Mouse (Mus musculus) hindbrain, embryonic 15.5 days (tissue): ENCODE data around the gene Wnk1. TPM values are rescaled to one million over a fixed set of nuclear protein-coding genes. Genes with fewer than 3 reads are reported as not detected.
A peak's percentile ranks its signal among the peaks of the same experiment; 100 is the strongest.

ENCODE experiments used
- ATAC-seq: fragments of 200-750 bp; cut with Nextera tagmentation; 2 replicates; pipeline ENCODE4 v1.8.0; 2017; ENCODE audit warnings: low read depth, moderate number of reproducible peaks, moderate TSS enrichment; ENCODE audit not compliant: low FRiP score
- H3K27ac ChIP-seq: fragments of 300-500 bp; sonication (generic); replicated peaks from 2 replicates; pipeline ENCODE4 v1.5.1; 2015; ENCODE audit warnings: mild to moderate bottlenecking, inconsistent platforms
- H3K27me3 ChIP-seq: fragments of 300-500 bp; sonication (generic); 2 replicates; pipeline ENCODE4 v1.6.1; 2015; ENCODE audit warnings: control low read depth, inconsistent platforms
- H3K36me3 ChIP-seq: fragments of 300-500 bp; sonication (generic); 2 replicates; pipeline ENCODE4 v1.6.1; 2015; ENCODE audit warnings: control low read depth, inconsistent platforms
- H3K4me1 ChIP-seq: fragments of 300-500 bp; sonication (generic); replicated peaks from 2 replicates; pipeline ENCODE4 v1.6.1; 2015; ENCODE audit warnings: control low read depth, inconsistent platforms
- H3K4me2 ChIP-seq: fragments of 300-500 bp; sonication (generic); 2 replicates; pipeline ENCODE4 v1.6.1; 2015; ENCODE audit warnings: moderate library complexity, mild to moderate bottlenecking, inconsistent platforms
- H3K4me3 ChIP-seq: fragments of 300-500 bp; sonication (generic); 2 replicates; pipeline ENCODE4 v1.5.1; 2015; ENCODE audit warnings: mild to moderate bottlenecking, inconsistent platforms
- H3K9ac ChIP-seq: fragments of 300-500 bp; sonication (generic); 2 replicates; pipeline ENCODE4 v1.6.1; 2015; ENCODE audit warnings: inconsistent platforms
- H3K9me3 ChIP-seq: fragments of 300-500 bp; sonication (generic); 2 replicates; pipeline ENCODE4 v1.6.1; 2016; ENCODE audit warnings: control low read depth, inconsistent platforms
- WGBS: fragments of 180-500 bp; shearing (Covaris S2); methylation state at CpG from one replicate; pipeline ENCODE4 v1.1.7; 2015; 5-methylcytosine and 5-hydroxymethylcytosine counted together
- polyA plus RNA-seq: library from polyadenylated mRNA; unstranded; fragments of >200 nt; fragmentation: Nextera tagmentation; extraction: Ambion mirVana; gene quantifications from 2 replicates; pipeline ENCODE4 v1.2.1, GENCODE M21; 2015

The Wnk1 gene
- polyA plus RNA-seq, 1 experiment from 2014 or later, result 46.6 TPM

DNA sequence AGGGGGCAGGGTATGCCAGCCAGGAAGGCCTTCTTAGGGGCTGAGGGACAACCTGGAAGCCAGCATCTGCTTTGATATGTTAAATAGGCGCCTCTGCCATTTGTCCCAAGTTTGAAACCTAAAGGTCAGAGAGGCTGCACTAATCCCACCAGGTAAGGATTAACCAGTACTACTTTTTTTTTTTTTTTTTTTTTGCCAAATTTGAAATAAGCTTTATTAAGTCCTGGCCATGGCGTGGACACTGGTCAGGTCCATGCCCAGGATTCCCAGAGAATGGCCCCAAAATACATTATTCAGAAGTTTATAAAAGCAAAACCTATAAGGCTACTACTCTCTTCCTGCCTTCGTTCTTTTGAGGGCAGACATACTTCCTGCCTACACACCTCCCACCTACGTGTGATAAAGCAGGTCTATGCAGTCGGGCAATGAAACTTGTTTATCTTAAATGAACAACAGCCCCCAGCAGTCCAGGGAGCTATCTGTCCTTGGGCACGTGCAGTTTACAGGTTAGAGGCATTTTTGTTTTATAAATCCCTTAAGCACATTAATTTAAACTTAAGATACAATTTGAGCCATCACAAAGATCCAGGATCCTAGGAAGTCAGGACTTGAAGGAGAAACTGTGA lies 27.2 kb upstream of the Wnk1 start:
- Histone ChIP-seq H3K4me1 (no peaks in the 10 kb centered on the region), H3K4me3 (no peak overlapping the region), H3K9ac (no peak overlapping the region), H3K4me2 (no peak overlapping the region), H3K27me3 (no peaks in the 10 kb centered on the region), H3K9me3 (no peaks in the 10 kb centered on the region), H3K27ac (no peak overlapping the region), H3K36me3 (no peaks in the 10 kb centered on the region)
- no peak for ATAC-seq
- WGBS, result 71% methylated on average over 6 of the region's 6 CpGs

DNA sequence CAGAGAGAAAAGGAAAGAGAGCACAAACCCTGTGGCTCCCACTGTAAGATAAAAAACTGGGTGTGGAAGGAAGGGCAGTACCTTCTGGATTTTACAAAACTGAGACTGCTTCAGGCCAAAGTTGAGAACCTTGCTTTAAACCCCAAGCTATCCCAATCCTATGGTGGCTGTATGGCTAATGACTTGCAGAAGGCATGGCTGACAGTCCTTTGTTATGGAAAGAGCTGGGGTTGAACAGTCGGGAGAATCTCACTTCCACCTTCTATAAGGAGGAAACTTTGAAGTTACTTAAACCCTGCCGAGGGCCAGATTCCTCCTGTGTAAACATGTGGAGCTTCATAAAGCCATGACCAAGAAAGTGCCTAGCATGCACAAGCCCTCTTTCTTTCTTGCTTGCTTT lies 26.2 kb upstream of the Wnk1 start:
- WGBS, result 26% methylated on average over 2 of the region's 2 CpGs

DNA sequence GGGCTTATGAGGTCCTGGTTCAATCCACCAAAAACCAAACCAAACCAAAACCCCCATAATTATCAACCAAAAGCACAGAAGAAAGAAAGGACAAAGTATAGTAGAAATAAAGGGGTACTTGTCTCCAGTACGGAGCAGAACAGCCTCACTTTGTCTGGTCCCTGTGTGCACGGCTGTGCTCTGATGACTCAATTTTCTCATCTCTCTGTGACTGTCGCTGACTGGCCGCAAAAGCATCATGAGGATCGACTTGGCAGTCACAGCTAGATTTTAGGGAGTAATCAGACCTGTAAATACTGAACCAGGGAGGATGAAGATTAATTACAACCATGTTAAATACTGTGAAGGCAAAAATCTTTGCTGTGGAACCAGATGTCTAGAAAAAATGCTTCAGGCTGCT lies 24.5 kb upstream of the Wnk1 start:
- Histone ChIP-seq H3K27ac (no peak overlapping the region), H3K4me3 (no peak overlapping the region), H3K27me3 (no peaks in the 10 kb centered on the region), H3K36me3 (no peaks in the 10 kb centered on the region), H3K4me2 (no peak overlapping the region), H3K9me3 (no peaks in the 10 kb centered on the region), H3K9ac (no peak overlapping the region), H3K4me1 (no peaks in the 10 kb centered on the region)
- 78% methylated on average over 5 of the region's 5 CpGs for WGBS
- ATAC-seq, result no peak

More for the DNA sequence above, 26.2 kb upstream of the Wnk1 start:
- no peak for ATAC-seq
- H3K4me3 ChIP-seq, result no peak overlapping the region
- H3K4me2 ChIP-seq, result no peak overlapping the region
- no peaks in the 10 kb centered on the region for H3K4me1 ChIP-seq
- H3K36me3 ChIP-seq, result no peaks in the 10 kb centered on the region
- no peaks in the 10 kb centered on the region for H3K9me3 ChIP-seq
- no peak overlapping the region for H3K27ac ChIP-seq
- no peak overlapping the region for H3K9ac ChIP-seq
- no peaks in the 10 kb centered on the region for H3K27me3 ChIP-seq

DNA sequence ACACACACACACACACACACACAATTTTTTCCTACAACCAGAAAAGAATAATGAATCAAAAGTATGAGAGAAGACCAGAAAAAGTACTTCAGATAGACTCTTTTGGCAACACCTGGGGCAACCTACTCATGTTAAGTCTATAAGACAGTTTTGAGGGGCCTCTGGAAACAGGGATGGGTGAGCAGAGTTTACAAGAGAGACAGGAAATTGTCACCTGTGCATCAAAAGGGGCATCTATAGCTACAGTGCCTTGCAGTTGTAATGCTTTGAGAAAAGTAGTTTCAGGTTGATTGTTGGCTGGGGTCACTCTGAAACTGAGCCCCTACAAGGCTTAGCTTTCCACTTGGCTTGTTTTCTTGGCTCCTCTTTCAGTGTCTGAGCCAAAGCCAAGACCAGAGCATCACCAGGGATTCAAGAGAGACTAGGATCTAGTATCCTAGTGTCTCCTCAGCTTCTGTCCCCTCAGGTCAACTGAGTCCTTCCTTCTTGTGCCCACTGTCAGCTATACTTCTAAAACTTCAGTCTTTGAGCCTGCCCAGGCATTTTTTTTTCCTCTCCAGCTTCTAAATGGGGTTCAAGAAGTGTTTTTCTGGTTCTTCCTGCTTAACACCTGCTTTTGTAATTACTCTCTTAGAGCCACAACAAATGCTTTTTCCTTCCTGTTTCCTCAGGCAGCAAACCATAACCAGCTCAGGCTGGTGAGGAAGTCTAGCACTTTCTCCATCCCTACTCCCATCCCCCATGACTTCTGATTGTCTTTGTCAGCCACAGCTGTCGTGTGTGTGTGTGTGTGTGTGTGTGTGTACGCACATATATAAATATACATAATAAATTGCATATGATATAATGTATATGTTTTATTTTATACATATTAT lies 17.4 kb upstream of the Wnk1 start:
- Histone ChIP-seq H3K27ac (no peak overlapping the region), H3K4me2 (no peak overlapping the region), H3K4me3 (no peak overlapping the region), H3K36me3 (no peaks in the 10 kb centered on the region), H3K9me3 (no peaks in the 10 kb centered on the region), H3K27me3 (no peaks in the 10 kb centered on the region), H3K9ac (no peak overlapping the region), H3K4me1 (no peaks in the 10 kb centered on the region)
- ATAC-seq, result no peak
- WGBS, result 80% methylated on average over 2 of the region's 2 CpGs

DNA sequence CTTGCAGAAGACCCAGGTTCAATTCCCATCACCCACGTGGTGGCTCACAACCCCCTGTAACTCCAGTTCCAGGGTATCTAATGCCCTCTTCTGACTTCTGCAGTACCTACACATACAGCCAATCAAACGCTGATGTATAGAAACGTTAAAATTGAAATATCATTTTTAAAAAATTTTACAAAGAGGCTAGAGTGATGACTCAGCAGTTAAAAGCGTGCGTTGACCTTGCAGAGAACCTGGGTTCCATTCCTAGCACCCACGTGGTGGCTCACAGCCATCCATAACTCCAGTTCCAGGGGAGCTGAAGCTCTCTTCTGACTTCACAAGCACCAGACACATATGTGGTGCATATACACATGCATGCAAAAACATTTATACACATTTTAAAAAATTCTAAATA lies 15.9 kb upstream of the Wnk1 start:
- Histone ChIP-seq H3K9ac (no peak overlapping the region), H3K4me2 (no peak overlapping the region), H3K27me3 (no peaks in the 10 kb centered on the region), H3K27ac (no peak overlapping the region), H3K4me1 (no peaks in the 10 kb centered on the region), H3K36me3 (no peaks in the 10 kb centered on the region), H3K4me3 (no peak overlapping the region), H3K9me3 (no peaks in the 10 kb centered on the region)
- 87% methylated on average over 6 of the region's 6 CpGs for WGBS
- ATAC-seq, result no peak

DNA sequence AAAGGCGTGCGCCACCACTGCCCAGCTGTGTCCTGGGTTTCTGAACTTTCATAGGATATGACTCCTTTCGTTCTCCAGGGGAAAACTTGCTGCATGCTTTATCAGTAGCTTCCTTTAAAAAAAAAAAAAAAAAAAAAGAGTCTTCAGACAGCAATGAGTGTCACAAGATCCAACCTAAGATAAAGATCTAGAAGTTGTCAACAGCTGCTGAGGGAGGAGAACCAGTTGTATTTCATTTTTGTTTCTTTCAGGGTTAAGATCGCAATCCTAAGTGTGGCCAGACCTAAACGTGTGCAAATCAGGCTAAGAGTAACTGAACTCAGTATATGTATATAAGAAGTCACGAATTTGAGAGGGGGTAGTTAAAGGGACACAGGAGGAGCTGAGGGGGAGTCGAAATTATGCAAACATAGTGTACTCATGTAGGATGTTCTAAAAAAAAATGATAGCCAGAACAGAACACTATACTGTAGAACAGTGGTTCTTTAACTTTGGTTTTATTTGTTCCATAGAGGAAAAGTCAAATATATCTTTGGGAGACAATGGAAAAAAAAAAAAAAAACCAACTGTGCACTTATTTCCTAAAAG lies 9.3 kb upstream of the Wnk1 start:
- Histone ChIP-seq H3K4me3 (no peak overlapping the region), H3K9ac (no peak overlapping the region), H3K27me3 (no peaks in the 10 kb centered on the region), H3K36me3 (no peaks in the 10 kb centered on the region), H3K4me2 (no peak overlapping the region), H3K27ac (no peak overlapping the region), H3K4me1 (no peaks in the 10 kb centered on the region), H3K9me3 (no peaks in the 10 kb centered on the region)
- ATAC-seq, result no peak
- WGBS, result 85% methylated on average over 7 of the region's 7 CpGs

DNA sequence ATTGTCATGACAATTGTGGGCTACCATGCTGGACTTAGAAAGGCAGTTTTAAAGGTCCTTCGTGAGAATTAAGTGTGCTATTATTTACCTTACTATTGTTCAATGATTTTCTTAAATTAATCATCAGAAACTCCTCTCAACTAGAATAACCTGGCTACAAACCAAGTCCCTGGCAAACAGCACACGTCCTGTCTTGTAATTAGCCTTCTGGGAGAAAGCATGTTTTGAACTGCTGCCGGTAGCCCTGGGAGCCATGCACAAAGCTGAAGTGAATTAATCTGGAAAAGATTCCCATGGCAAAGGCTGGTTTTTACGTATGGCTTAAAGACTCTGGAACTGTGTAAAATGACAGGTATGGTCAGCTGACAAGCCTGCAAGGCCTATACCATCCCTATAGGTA lies 6.9 kb upstream of the Wnk1 start:
- ATAC-seq, result no peak
- no peaks in the 10 kb centered on the region for H3K27me3 ChIP-seq
- H3K27ac ChIP-seq, result no peak overlapping the region
- H3K4me2 ChIP-seq, result no peak overlapping the region
- WGBS, result 60% methylated on average over 4 of the region's 4 CpGs
- no peaks in the 10 kb centered on the region for H3K9me3 ChIP-seq
- H3K4me3 ChIP-seq, result no peak overlapping the region
- H3K9ac ChIP-seq, result no peak overlapping the region
- H3K4me1 ChIP-seq, result no peaks in the 10 kb centered on the region
- H3K36me3 ChIP-seq, result no peaks in the 10 kb centered on the region

DNA sequence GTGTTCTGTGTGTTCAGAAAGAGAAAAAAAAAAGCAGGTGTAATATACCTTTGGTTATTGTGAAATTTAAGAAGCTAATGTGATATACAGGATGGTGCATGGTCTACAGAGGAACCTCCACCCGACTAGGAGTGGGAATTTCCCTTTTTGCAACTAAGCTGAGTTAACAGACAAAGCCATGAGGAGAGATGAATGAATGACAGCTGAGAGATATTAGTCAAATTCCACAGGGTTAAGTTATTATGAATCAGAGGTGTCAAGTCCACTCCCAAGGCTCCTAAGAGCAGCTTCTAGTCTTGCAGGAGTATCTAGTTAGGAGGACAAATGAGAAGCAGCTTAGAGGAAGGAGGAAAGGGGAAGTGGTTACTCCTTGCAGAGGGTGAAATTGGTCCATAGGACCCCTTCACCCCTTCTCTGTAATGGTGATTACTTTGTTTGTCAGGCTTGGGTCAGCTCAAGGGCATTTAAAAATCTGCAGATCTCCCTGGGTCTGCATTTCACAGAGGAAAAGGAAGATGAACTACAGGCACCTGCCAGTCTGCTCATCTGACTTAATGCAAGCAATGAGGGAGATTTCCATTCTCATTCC lies 4.3 kb upstream of the Wnk1 start:
- no peak overlapping the region for H3K4me2 ChIP-seq
- H3K9ac ChIP-seq, result no peak overlapping the region
- 84% methylated on average over 1 of the region's 1 CpGs for WGBS
- H3K27me3 ChIP-seq, result no peaks in the 10 kb centered on the region
- H3K9me3 ChIP-seq, result no peaks in the 10 kb centered on the region
- H3K4me1 ChIP-seq, result 0 out of 2 replicates have a peak, but pooled peaks cover 4% of the 10 kb centered on the region
- ATAC-seq, result no peak
- H3K27ac ChIP-seq, result no peak overlapping the region
- H3K4me3 ChIP-seq, result no peak overlapping the region
- no peaks in the 10 kb centered on the region for H3K36me3 ChIP-seq

DNA sequence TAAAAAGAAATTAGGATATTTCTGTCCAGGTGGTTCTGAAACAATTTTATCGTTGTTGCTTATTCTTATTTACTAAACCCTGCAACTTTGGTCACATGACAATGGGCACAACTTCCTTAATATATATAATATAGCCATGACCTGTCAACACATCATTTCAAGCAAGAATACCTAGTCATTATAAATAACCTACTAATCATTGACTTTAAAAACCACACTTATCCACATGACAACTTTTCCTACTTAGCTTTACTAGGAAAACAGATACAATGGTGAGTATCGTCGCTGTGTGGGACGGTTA lies 2.0 kb upstream of the Wnk1 start:
- Histone ChIP-seq H3K36me3 (no peaks in the 10 kb centered on the region), H3K4me1 (peaks cover 17% of the 10 kb centered on the region), H3K27me3 (no peaks in the 10 kb centered on the region), H3K4me3 (no peak overlapping the region), H3K9me3 (no peaks in the 10 kb centered on the region), H3K4me2 (no peak overlapping the region), H3K9ac (no peak overlapping the region), H3K27ac (no peak overlapping the region)
- 96% methylated on average over 4 of the region's 4 CpGs for WGBS
- ATAC-seq, result no peak

DNA sequence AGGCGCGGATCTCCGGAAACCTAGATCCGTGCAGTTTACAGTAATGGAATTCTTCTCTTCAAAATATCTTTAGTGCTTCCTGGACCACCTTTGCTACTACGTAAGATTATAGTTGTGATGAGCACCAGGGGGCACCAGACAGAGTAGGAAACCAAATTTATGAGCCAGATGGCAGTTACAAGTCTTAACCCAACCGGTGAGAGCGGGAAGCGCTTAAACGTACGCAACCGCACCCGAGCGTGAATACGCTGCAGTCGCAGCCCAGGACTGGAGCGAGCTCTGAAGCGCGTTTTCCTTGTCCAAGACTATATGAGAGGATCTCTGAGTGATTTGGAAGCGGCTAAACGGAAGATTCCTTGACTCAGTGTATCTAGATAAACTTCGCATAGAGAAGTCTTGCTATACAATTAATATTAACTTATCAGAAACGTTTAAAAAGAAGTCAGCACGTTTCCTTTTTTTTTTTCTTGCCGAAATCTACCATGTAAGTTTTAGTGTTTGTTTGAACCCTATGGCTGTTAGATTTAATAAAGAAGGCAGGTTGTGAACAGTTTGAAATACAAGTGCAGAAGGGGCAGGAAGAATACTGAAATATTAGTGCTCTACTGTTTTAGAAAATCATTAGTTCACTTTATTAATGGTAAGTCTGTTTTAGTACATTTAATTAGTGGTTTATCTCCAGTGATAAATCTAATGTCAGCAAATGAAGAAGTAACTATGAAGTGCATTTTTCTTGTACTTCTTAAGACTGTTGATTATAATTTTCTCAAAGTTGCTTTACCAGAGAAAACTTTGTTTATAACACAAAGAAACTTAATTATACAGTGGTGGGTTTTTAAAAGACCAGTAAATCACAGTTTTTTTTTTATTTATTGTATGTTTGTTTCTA lies 1.4 kb upstream of the Wnk1 start:
- H3K4me2 ChIP-seq, result peak overlapping the region; percentile 89

DNA sequence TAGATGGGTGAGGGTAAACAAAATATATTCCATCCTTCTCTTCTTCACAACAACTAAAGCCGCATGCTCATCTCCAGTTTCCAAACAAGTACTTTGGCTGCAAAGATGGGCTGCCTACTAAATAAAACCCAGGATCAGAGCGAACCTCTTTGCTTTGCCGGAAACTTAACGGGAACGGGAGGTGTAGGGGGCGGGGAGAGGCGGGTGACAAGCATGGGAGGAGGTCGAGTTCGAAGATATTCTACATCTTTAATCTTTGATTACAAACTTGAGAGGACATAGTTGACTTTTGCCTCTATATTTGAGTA lies 738 bp upstream of the Wnk1 start:
- peak overlapping the region; percentile 81 for H3K4me3 ChIP-seq
- no peaks in the 10 kb centered on the region for H3K27me3 ChIP-seq
- H3K4me1 ChIP-seq, result peaks cover 24% of the 10 kb centered on the region
- 0% methylated on average over 9 of the region's 9 CpGs for WGBS
- H3K36me3 ChIP-seq, result no peaks in the 10 kb centered on the region
- peak overlapping the region; percentile 89 for H3K4me2 ChIP-seq
- H3K27ac ChIP-seq, result peak overlapping the region; percentile 78
- ATAC-seq, result no peak
- H3K9ac ChIP-seq, result peak overlapping the region; percentile 43
- no peaks in the 10 kb centered on the region for H3K9me3 ChIP-seq

More for the DNA sequence above, 1.4 kb upstream of the Wnk1 start:
- WGBS, result 2% methylated on average over 24 of the region's 24 CpGs
- Histone ChIP-seq H3K27ac (peak overlapping the region; percentile 78), H3K4me3 (peak overlapping the region; percentile 81), H3K9me3 (no peaks in the 10 kb centered on the region), H3K36me3 (no peaks in the 10 kb centered on the region), H3K4me1 (peaks cover 21% of the 10 kb centered on the region), H3K9ac (0 out of 2 replicates have a peak overlapping the region, but pooled peaks have one; percentile 22), H3K27me3 (no peaks in the 10 kb centered on the region)
- ATAC-seq, result 0 out of 2 replicates have a peak, but pooled peaks have one; percentile 2
